Mouse (Mus musculus): ENCODE data around the gene Cyfip2.

DNA sequence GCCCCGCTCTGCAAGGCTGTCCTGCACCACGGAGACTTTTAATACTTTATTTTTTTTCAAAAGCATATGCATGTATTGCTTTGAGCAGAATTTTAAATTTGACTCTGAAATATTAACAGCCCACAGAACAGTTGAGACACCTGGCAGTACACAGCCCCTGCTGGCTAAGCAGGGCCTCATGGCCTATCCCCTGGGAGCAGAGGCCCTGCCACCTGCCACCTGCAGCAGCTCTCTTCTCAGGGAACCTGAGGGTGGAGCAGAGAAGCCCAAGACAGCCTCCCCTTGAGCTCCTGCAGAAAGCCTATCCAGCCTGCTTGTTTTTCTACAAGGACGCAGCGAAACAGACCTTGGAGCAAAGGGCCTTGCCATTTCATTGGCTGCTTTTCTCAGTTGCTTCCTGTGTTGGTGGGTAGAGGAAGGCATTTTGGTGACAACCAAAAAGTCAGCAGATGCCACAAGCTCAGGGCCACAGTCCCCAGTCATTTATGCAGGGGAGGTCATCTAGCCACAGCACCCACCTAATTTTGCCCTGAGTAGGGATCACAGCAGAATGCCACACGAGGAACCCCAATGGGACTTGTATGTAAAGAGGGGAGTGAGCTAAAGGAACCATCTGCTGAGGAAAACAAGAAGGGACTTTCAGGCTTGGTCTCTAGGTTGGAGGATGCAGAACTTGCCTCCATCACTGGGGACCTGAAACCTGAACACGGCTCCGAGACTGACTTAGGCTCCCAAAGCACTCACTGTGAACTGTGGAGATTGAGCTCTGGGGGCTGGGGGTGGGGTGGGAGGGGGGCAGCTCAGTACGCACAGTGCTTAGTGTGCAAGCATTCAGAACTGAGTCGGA is 7.6 kb downstream of the Cyfip2 start:
- no peak for TF ChIP-seq MAX (IDR thresholded peaks at IDR 0.05)
- TF ChIP-seq CTCF (IDR thresholded peaks at IDR 0.05; ENCODE audit: control insufficient read depth, insufficient read depth, insufficient read length) = no peak
- no peak for TF ChIP-seq USF1 (IDR thresholded peaks at IDR 0.05; ENCODE audit: low read depth)

All from C2C12 (cell line).